Mouse (Mus musculus) E14TG2a.4 (cell line): ENCODE results near the gene Rab11fip4.

ENCODE experiments used
- CTCF ChIP-seq: conservative IDR thresholded peaks from 2 replicates; pipeline ENCODE4 v1.5.1; 2014; ENCODE audit warnings: low read length
- NANOG ChIP-seq: IDR thresholded peaks from 2 replicates; pipeline ENCODE4 v1.6.1; 2014; ENCODE audit warnings: borderline replicate concordance, low read length, mixed read lengths

- TF ChIP-seq CTCF (no peak), NANOG (no peak)
Measured at GRCm38 (mm10) chr11:79568197-79568911, 22.7 kb upstream of the Rab11fip4 start.
